Comparison of ENCODE assay signal across 8 mouse cellular contexts in the genomic region with DNA sequence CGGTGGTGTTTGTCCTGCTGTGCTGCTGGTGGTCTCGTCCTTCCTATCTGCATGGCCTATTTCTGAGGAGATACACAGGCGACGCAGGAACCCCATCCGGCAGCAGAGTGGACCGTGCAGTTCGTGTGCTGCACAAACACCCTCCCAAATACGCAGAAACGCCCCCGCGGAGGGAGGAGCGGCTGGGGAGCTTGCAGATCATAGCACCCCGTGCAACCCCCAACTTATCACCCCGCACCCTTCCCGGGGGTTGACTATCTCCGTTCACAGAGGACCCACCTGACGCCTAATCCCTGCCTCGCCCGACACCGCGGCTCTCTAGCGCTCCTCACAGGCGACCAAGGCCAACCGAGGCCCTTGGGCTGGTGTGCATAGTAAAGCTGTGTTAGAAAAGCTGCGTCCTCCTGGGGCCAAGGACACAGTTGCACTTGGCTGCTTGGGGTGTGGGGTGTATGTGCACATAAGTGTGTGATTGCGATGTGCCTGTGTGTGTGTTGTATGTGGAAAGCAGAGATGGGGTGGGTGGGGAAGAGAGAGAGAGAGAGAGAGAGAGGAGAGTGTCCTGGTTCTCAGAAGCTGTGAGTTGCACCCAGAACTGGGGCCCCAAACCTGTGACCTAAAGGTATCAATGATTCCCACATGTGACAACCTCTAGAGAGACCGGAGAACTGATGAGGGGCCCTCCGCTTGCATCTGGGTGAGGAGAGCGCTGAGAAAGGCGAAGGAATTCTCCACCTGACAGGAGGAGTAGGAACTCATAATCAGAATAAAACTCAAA. TPM values are rescaled to one million over a fixed set of nuclear protein-coding genes. Genes with fewer than 3 reads are reported as not detected.
DNase-seq lines count a peak whose midpoint lies in the region; ATAC-seq and TF ChIP-seq lines count a peak whose summit lies in the region.

No protein-coding gene starts in this region.

- peak overlapping the region; percentile 13; the same call in 1 of the 2 replicates for H3K9ac ChIP-seq in ES-E14 (ENCODE audit: insufficient read depth, low read depth, low read length, poor library complexity, severe bottlenecking)
- H3K9ac ChIP-seq in liver, embryonic 15.5 days: peak overlapping the region; percentile 54
- peak overlapping the region; percentile 41 for H3K9ac ChIP-seq in neural tube, embryonic 15.5 days (replicated peaks)

- ATAC-seq in liver, embryonic 15.5 days (ENCODE audit: insufficient read depth): peak; percentile 86
- 0 out of 2 replicates have a peak, but pooled peaks have one; percentile 38 for ATAC-seq in neural tube, embryonic 15.5 days (ENCODE audit: low FRiP score)

- no peaks in the 10 kb centered on the region for H3K36me3 ChIP-seq in ES-E14 (ENCODE audit: control insufficient read depth, insufficient read depth, low read length, poor library complexity, severe bottlenecking)
- no peaks in the 10 kb centered on the region for H3K36me3 ChIP-seq in liver, embryonic 15.5 days (replicated peaks)
- no peaks in the 10 kb centered on the region for H3K36me3 ChIP-seq in neural tube, embryonic 15.5 days

- peak; percentile 17 for DNase-seq in CD4-positive helper T cell, adult 2 months (ENCODE audit: low read depth, low spot score)
- DNase-seq in ES-E14 (ENCODE audit: low read depth, low spot score) (no peak), adipocyte (ENCODE audit: low spot score) (no peak)
- peak; percentile 56 for DNase-seq in cerebellum, adult 9-11 months
- peak; percentile 21 to 32 for DNase-seq in frontal cortex, postnatal 10 days (ENCODE audit: low spot score in 2 of 2)
- peak; percentile 45 to 68 for DNase-seq in kidney, postnatal 4 days

- WGBS in liver, embryonic 15.5 days (ENCODE audit: insufficient replicate concordance): 5% methylated on average over 29 of the region's 30 CpGs
- 17% methylated on average over 30 of the region's 30 CpGs for WGBS in neural tube, embryonic 15.5 days

- no peaks in the 10 kb centered on the region for H3K27me3 ChIP-seq in liver, embryonic 15.5 days
- no peaks in the 10 kb centered on the region for H3K27me3 ChIP-seq in neural tube, embryonic 15.5 days (replicated peaks)

- in situ Hi-C loops in ES-E14 (cut with MboI; ENCODE audit: low sequenced_read_pairs in 2 of 2, unreplicated experiment in 2 of 2): no loop called here

- H3K4me1 ChIP-seq in ES-E14 (ENCODE audit: control insufficient read depth in 2 of 2, insufficient read depth in 2 of 2, low read length in 2 of 2, poor library complexity in 1 of 2): peaks cover 0 to 6% of the 10 kb centered on the region in 2 experiments; a peak in 1 of 4 replicates
- peaks cover 90% of the 10 kb centered on the region for H3K4me1 ChIP-seq in liver, embryonic 15.5 days (replicated peaks)
- peaks cover 7% of the 10 kb centered on the region for H3K4me1 ChIP-seq in neural tube, embryonic 15.5 days

- no peaks in the 10 kb centered on the region for H3K9me3 ChIP-seq in ES-E14 (ENCODE audit: control insufficient read depth, insufficient read depth, low read depth, low read length)
- no peaks in the 10 kb centered on the region for H3K9me3 ChIP-seq in liver, embryonic 15.5 days (replicated peaks)
- H3K9me3 ChIP-seq in neural tube, embryonic 15.5 days (replicated peaks): no peaks in the 10 kb centered on the region

- peak overlapping the region; percentile 19 to 25; a peak in 3 of 4 replicates for H3K4me3 ChIP-seq in ES-E14 (ENCODE audit: insufficient read depth in 1 of 2, low read depth in 1 of 2, low read length in 2 of 2, poor library complexity in 1 of 2, severe bottlenecking in 1 of 2)
- H3K4me3 ChIP-seq in liver, embryonic 15.5 days (replicated peaks): peak overlapping the region; percentile 51
- H3K4me3 ChIP-seq in neural tube, embryonic 15.5 days (replicated peaks): peak overlapping the region; percentile 35

- peak overlapping the region; percentile 74 for H3K4me2 ChIP-seq in liver, embryonic 15.5 days
- peak overlapping the region; percentile 68 for H3K4me2 ChIP-seq in neural tube, embryonic 15.5 days

- H3K27ac ChIP-seq in ES-E14 (ENCODE audit: insufficient read depth, low read depth, low read length, poor library complexity, severe bottlenecking): no peak overlapping the region
- H3K27ac ChIP-seq in liver, embryonic 15.5 days (replicated peaks): peak overlapping the region; percentile 90
- no peak overlapping the region for H3K27ac ChIP-seq in neural tube, embryonic 15.5 days (replicated peaks)

TF ChIP-seq in ES-E14, 5 proteins besides CTCF, POLR2A, EP300 and RAD21:
- no peak for TF ChIP-seq ZNF384 (IDR thresholded peaks at IDR 0.05; ENCODE audit: low read depth, low read length)
- no peak for TF ChIP-seq CHD2 (IDR thresholded peaks at IDR 0.05; ENCODE audit: low read depth, low read length)
- TF ChIP-seq HCFC1 (IDR thresholded peaks at IDR 0.05; ENCODE audit: borderline replicate concordance, insufficient read depth, low read length): no peak
- no peak for TF ChIP-seq MAFK (IDR thresholded peaks at IDR 0.05; ENCODE audit: insufficient read depth, low read depth, low read length)
- TF ChIP-seq ZC3H11A (IDR thresholded peaks at IDR 0.05; ENCODE audit: borderline replicate concordance, low read depth, low read length): no peak

RNA-seq across cellular contexts. Expression of a gene that starts 3.5 kb away (rescaled TPM):
- total RNA-seq in ES-E14 (2012; rRNA removed): 0.85 and 0.90 TPM in 2 replicates
- polyA plus RNA-seq in liver, embryonic 15.5 days (2015; fragmentation: Nextera tagmentation; extraction: Ambion mirVana): 102 and 104 TPM in 2 replicates
- polyA plus RNA-seq in neural tube, embryonic 15.5 days (2015; fragmentation: Nextera tagmentation; extraction: Ambion mirVana): 0.06 and 1.4 TPM in 2 replicates

RNA-seq across cellular contexts. Expression of a gene that starts 27.5 kb away (rescaled TPM):
- 4.0 and 6.0 TPM in 2 replicates for total RNA-seq in ES-E14 (2012; rRNA removed)
- 0.43 and 0.45 TPM in 2 replicates for polyA plus RNA-seq in liver, embryonic 15.5 days (2015; fragmentation: Nextera tagmentation; extraction: Ambion mirVana)
- 44.8 and 59.3 TPM in 2 replicates for polyA plus RNA-seq in neural tube, embryonic 15.5 days (2015; fragmentation: Nextera tagmentation; extraction: Ambion mirVana)

RNA-seq across cellular contexts. Expression of a gene that starts 30.7 kb away (rescaled TPM):
- 181 and 184 TPM in 2 replicates for total RNA-seq in ES-E14 (2012; rRNA removed)
- 339 and 359 TPM in 2 replicates for polyA plus RNA-seq in liver, embryonic 15.5 days (2015; fragmentation: Nextera tagmentation; extraction: Ambion mirVana)
- polyA plus RNA-seq in neural tube, embryonic 15.5 days (2015; fragmentation: Nextera tagmentation; extraction: Ambion mirVana): 437 and 499 TPM in 2 replicates

RNA-seq across cellular contexts. Expression of a gene that starts 31.6 kb away (rescaled TPM):
- 0.26 TPM in 1 of 2 replicates, not detected in the other for total RNA-seq in ES-E14 (2012; rRNA removed)
- polyA plus RNA-seq in liver, embryonic 15.5 days (2015; fragmentation: Nextera tagmentation; extraction: Ambion mirVana): not detected in 2 replicates
- polyA plus RNA-seq in neural tube, embryonic 15.5 days (2015; fragmentation: Nextera tagmentation; extraction: Ambion mirVana): not detected in 2 replicates

RNA-seq across cellular contexts. Expression of a gene that starts 32.1 kb away (rescaled TPM):
- total RNA-seq in ES-E14 (2012; rRNA removed): 42.0 and 60.1 TPM in 2 replicates
- 8.5 and 10.1 TPM in 2 replicates for polyA plus RNA-seq in liver, embryonic 15.5 days (2015; fragmentation: Nextera tagmentation; extraction: Ambion mirVana)
- 20.2 and 22.5 TPM in 2 replicates for polyA plus RNA-seq in neural tube, embryonic 15.5 days (2015; fragmentation: Nextera tagmentation; extraction: Ambion mirVana)

Comparison
In these comparisons a context has a peak if more than half of its experiments do, and no peak if none do; other contexts are left out.
1. DNase-seq: peak in CD4-positive helper T cell, adult 2 months (single experiment), cerebellum, adult 9-11 months (single experiment), frontal cortex, postnatal 10 days (2 of 2) and kidney, postnatal 4 days (2 of 2); none in ES-E14 (single experiment) and adipocyte (single experiment).
2. RNA of a gene that starts 3.5 kb away (polyA plus RNA-seq): 102 to 104 TPM in liver, embryonic 15.5 days; 0.06 to 1.4 TPM in neural tube, embryonic 15.5 days; every median in the first group is over 10 times any median in the second.
3. RNA of a gene that starts 27.5 kb away (polyA plus RNA-seq): 44.8 to 59.3 TPM in neural tube, embryonic 15.5 days; 0.43 to 0.45 TPM in liver, embryonic 15.5 days; every median in the first group is over 10 times any median in the second.
4. Peak in every context shown above with its lines, with median percentiles within 50 percentile points of each other: H3K4me3 ChIP-seq and H3K9ac ChIP-seq.